In the genomic region with DNA sequence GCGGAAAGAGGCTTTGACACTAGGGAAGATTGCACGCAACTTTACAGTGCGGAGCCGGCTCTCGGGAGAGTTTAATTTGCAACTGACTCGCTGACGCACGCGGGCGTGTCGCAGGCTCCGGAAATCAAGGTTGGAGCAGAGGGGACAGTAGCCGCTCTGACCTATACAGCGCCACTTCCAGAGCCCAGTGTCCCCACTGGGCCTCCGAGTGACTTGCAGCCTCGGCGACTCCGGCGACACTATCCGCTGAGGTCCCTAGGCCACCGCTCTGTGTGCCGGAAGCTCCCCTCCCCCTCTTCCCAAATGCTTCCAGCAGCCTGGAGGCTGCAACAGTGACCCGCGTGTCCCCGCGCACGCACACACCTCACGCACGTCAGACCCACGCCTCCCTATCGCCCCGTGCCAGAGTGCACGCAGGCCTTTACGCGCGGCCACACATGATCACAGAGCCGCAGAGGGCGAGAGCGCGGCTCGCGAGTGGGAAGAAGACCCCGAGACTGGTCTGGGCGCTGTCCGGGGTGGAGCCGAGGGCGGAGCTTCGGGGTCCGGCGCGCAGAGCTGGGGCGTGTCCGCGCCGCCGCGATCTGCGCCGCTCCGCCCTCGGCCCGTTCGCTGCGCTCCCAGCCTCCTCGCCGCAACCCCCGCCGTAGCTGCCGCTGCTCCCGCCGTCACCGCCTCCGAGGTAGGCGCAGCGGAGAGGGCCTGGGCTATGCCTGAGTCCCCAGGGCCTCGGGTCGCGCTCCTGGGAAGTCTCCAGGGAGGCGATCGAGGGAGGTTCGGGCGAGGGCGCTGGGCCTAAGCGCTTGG, we compare ENCODE assay signal across 8 mouse cellular contexts. TPM values are rescaled to one million over a fixed set of nuclear protein-coding genes. Genes with fewer than 3 reads are reported as not detected.
DNase-seq lines count a peak whose midpoint lies in the region; ATAC-seq lines count a peak whose summit lies in the region.

A gene (plus strand): TSS at position 390 of the 807 bp plus-strand sequence.

- H3K4me3 ChIP-seq in erythroblast, embryonic 14.5 days (replicated peaks): peak within 1 kb of the TSS; percentile 86
- H3K4me3 ChIP-seq in heart, embryonic 11.5 days (ENCODE audit: low read depth, low read length): peak within 1 kb of the TSS; percentile 83
- peak within 1 kb of the TSS; percentile 100 for H3K4me3 ChIP-seq in kidney, embryonic 16.5 days (ENCODE audit: low read length)

- WGBS in heart, embryonic 11.5 days (ENCODE audit: insufficient replicate concordance): under 1% methylated on average over 76 of the region's 84 CpGs
- WGBS in kidney, embryonic 16.5 days: under 1% methylated on average over 84 of the region's 84 CpGs

- DNase-seq in CD4-positive, CD25-positive, alpha-beta regulatory T cell, adult 2 months (ENCODE audit: low read depth, low spot score): peak; percentile 92
- peak; percentile 76 for DNase-seq in brain, embryonic 18.5 days (ENCODE audit: low read depth, low spot score)
- peak; percentile 91 for DNase-seq in liver
- DNase-seq in monocyte, adult 2 months (ENCODE audit: low read depth in 1 of 2, low spot score in 2 of 2): peak; percentile 37 to 70
- DNase-seq in spleen, postnatal 36 days (ENCODE audit: low spot score in 2 of 2): peak; percentile 83 to 84

- no peaks in the 10 kb centered on the region for H3K27me3 ChIP-seq in erythroblast, embryonic 14.5 days (ENCODE audit: control insufficient read depth)
- H3K27me3 ChIP-seq in heart, embryonic 11.5 days (ENCODE audit: control insufficient read depth, insufficient read depth, low read length): no peaks in the 10 kb centered on the region
- no peaks in the 10 kb centered on the region for H3K27me3 ChIP-seq in kidney, embryonic 16.5 days (ENCODE audit: insufficient read depth, low read length)

- peak; percentile 92 for ATAC-seq in heart, embryonic 11.5 days (replicated peaks; ENCODE audit: insufficient number of reproducible peaks, low FRiP score, low TSS enrichment)
- peak; percentile 92 for ATAC-seq in kidney, embryonic 16.5 days (ENCODE audit: low FRiP score, low TSS enrichment)

- peak within 1 kb of the TSS; percentile 78 for H3K4me2 ChIP-seq in heart, embryonic 11.5 days
- H3K4me2 ChIP-seq in kidney, embryonic 16.5 days (replicated peaks; ENCODE audit: low read depth, low read length): peak within 1 kb of the TSS; percentile 83

- H3K27ac ChIP-seq in heart, embryonic 11.5 days (ENCODE audit: low read depth, low read length): peak within 1 kb of the TSS; percentile 94
- H3K27ac ChIP-seq in kidney, embryonic 16.5 days (ENCODE audit: low read length): peak within 1 kb of the TSS; percentile 99

- peak within 1 kb of the TSS; percentile 97 for H3K9ac ChIP-seq in heart, embryonic 11.5 days (ENCODE audit: low read depth, low read length)
- H3K9ac ChIP-seq in kidney, embryonic 16.5 days (replicated peaks; ENCODE audit: low read length): peak within 1 kb of the TSS; percentile 98

- no peaks in the 10 kb centered on the region for H3K9me3 ChIP-seq in erythroblast, embryonic 14.5 days (ENCODE audit: control insufficient read depth, low read length)
- no peaks in the 10 kb centered on the region for H3K9me3 ChIP-seq in heart, embryonic 11.5 days (replicated peaks; ENCODE audit: control insufficient read depth, low read length)
- H3K9me3 ChIP-seq in kidney, embryonic 16.5 days (ENCODE audit: low read length): no peaks in the 10 kb centered on the region

- H3K4me1 ChIP-seq in erythroblast, embryonic 14.5 days (ENCODE audit: control insufficient read depth): peaks cover 61% of the 10 kb centered on the region
- H3K4me1 ChIP-seq in heart, embryonic 11.5 days (ENCODE audit: control insufficient read depth, insufficient read depth, low read length): peaks cover 43% of the 10 kb centered on the region
- peaks cover 51% of the 10 kb centered on the region for H3K4me1 ChIP-seq in kidney, embryonic 16.5 days (ENCODE audit: insufficient read depth, low read length)

- peaks cover 5% of the 10 kb centered on the region for H3K36me3 ChIP-seq in erythroblast, embryonic 14.5 days (ENCODE audit: control insufficient read depth)
- no peaks in the 10 kb centered on the region for H3K36me3 ChIP-seq in heart, embryonic 11.5 days (ENCODE audit: control insufficient read depth, insufficient read depth, low read length)
- peaks cover 5% of the 10 kb centered on the region; the same call in 1 of the 2 replicates for H3K36me3 ChIP-seq in kidney, embryonic 16.5 days (ENCODE audit: insufficient read depth, low read length)

RNA-seq across cellular contexts. Expression of the gene that starts here (rescaled TPM):
- polyA plus RNA-seq in erythroblast, embryonic 14.5 days (2012): 1.0 and 1.3 TPM in 2 replicates
- polyA plus RNA-seq in heart, embryonic 11.5 days (2014; fragmentation: Nextera tagmentation; extraction: Ambion mirVana): 346 and 407 TPM in 2 replicates
- 407 and 427 TPM in 2 replicates for polyA plus RNA-seq in kidney, embryonic 16.5 days (2015; fragmentation: Nextera tagmentation; extraction: Ambion mirVana)

Comparison
In these comparisons a context has a peak if more than half of its experiments do, and no peak if none do; other contexts are left out.
1. Peak in every context shown above with its lines: DNase-seq, ATAC-seq, H3K4me3 ChIP-seq and H3K27ac ChIP-seq.
2. RNA of the gene that starts here (polyA plus RNA-seq): 407 to 427 TPM in kidney, embryonic 16.5 days and 346 to 407 TPM in heart, embryonic 11.5 days; 1.0 to 1.3 TPM in erythroblast, embryonic 14.5 days; every median in the first group is over 100 times any median in the second.